Mouse (Mus musculus): ENCODE data around the gene Col4a4. TPM values are rescaled to one million over a fixed set of nuclear protein-coding genes. Genes with fewer than 3 reads are reported as not detected.

Gene Col4a4
- polyA plus RNA-seq, 1 experiment from 2014 or later: 0.13 TPM

DNA sequence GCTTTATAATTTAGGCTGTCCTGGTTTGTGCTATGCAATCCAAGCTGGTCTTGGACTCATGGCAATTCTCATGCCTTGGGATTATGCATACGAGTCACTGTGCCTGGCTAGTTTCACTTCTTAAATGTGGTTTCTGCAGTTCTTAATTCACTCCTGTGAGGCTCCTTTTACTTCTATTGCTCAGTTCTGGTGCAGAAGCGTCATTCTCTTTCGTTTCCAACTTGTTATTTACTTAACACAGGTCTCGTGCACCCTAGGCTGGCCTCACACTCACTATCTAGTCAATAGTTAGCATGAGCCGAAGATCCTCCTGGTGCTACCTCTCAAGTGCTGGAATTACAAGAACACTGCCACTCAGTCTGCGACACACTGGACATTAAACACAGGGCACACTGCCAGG, 117.8 kb downstream of the Col4a4 start:
- Histone ChIP-seq H3K27ac (no peak overlapping the region), H3K4me1 (no peaks in the 10 kb centered on the region), H3K27me3 (no peaks in the 10 kb centered on the region), H3K4me2 (no peak overlapping the region), H3K36me3 (no peaks in the 10 kb centered on the region), H3K9ac (no peak overlapping the region), H3K4me3 (no peak overlapping the region), H3K9me3 (no peaks in the 10 kb centered on the region)
- ATAC-seq (ENCODE audit: insufficient number of reproducible peaks, low FRiP score, low TSS enrichment, low read depth): no peak
- WGBS: 62% methylated on average over 6 of the region's 6 CpGs

DNA sequence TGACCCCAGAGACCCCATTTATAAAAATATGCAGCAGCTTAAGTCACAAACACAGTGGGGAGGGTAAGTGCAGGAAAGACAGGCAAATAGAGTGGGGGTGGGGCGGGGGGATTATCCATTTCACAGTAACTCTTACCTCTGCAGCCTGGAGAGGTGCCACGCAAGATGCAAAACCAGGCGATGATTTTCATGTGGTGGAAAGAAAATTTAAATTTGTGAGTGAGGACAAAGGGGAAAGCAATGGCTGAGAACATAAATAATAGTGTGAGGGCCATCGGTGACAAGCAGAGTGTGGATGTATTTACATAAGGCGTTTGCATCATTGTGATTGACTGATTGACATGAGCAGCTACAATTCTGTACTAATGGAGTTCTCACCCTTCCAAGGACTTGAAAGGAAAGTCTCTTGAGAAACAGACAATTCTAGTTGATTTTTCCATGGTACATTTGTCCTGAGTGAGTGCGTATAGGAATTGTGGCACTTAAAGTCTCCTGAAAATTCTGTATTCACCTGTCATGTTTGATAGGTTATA, 121.3 kb downstream of the Col4a4 start:
- no peak overlapping the region for H3K9ac ChIP-seq
- WGBS: 70% methylated on average over 6 of the region's 6 CpGs

DNA sequence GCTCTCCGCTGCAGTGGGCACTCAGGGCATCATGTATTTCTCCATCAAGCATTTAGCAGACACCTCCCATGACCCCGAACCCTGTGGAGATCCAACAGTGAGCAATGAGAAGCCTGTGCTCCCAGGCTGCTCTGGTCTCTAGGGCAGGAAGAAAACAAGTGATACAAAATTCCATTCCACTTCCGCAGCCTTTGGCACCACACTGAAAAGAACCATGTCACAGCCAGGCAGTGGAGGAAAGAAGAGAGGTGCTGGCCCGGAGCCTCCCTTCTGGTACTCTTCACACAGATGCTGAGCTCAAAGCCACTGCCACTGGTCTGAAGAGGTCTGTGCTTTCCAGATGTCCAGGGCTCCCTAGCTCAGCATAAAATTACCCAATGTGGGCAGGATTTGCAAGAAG, 125.6 kb downstream of the Col4a4 start:
- Histone ChIP-seq H3K4me3 (no peak overlapping the region), H3K36me3 (no peaks in the 10 kb centered on the region), H3K4me2 (no peak overlapping the region), H3K9ac (no peak overlapping the region), H3K27me3 (no peaks in the 10 kb centered on the region), H3K4me1 (no peaks in the 10 kb centered on the region), H3K9me3 (no peaks in the 10 kb centered on the region), H3K27ac (no peak overlapping the region)
- 70% methylated on average over 4 of the region's 4 CpGs for WGBS
- ATAC-seq (ENCODE audit: insufficient number of reproducible peaks, low FRiP score, low TSS enrichment, low read depth): no peak

More for the DNA sequence above, 121.3 kb downstream of the Col4a4 start:
- Histone ChIP-seq H3K27ac (no peak overlapping the region), H3K4me1 (no peaks in the 10 kb centered on the region), H3K4me2 (no peak overlapping the region), H3K36me3 (no peaks in the 10 kb centered on the region), H3K27me3 (no peaks in the 10 kb centered on the region), H3K9me3 (no peaks in the 10 kb centered on the region), H3K4me3 (no peak overlapping the region)
- ATAC-seq (ENCODE audit: insufficient number of reproducible peaks, low FRiP score, low TSS enrichment, low read depth): no peak

DNA sequence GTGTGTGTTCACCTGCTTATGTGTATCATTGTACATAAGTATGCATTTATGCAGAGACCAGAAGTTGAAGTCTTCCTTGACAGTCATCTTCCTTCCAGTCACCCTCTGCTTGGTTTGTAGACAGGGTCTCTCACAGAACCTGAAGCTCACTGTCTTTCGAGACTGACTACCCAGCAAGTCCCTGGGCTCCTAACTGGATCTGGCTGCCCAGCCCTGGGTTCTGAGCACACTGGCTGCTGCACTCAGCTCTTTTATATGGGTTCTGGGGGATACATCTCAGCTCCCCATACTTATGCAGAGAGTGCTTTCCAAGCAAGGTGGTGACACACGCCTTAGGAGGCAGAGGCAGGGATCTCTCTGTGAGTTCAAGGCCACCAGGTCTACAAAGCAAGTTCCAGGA, 126.7 kb downstream of the Col4a4 start:
- ATAC-seq (ENCODE audit: insufficient number of reproducible peaks, low FRiP score, low TSS enrichment, low read depth): no peak
- H3K4me2 ChIP-seq: no peak overlapping the region
- no peaks in the 10 kb centered on the region for H3K4me1 ChIP-seq
- no peak overlapping the region for H3K9ac ChIP-seq
- no peaks in the 10 kb centered on the region for H3K36me3 ChIP-seq
- H3K9me3 ChIP-seq: no peaks in the 10 kb centered on the region
- 0 out of 2 replicates have a peak, but pooled peaks cover 3% of the 10 kb centered on the region for H3K27me3 ChIP-seq
- 77% methylated on average over 2 of the region's 2 CpGs for WGBS
- H3K27ac ChIP-seq: no peak overlapping the region
- H3K4me3 ChIP-seq: no peak overlapping the region

DNA sequence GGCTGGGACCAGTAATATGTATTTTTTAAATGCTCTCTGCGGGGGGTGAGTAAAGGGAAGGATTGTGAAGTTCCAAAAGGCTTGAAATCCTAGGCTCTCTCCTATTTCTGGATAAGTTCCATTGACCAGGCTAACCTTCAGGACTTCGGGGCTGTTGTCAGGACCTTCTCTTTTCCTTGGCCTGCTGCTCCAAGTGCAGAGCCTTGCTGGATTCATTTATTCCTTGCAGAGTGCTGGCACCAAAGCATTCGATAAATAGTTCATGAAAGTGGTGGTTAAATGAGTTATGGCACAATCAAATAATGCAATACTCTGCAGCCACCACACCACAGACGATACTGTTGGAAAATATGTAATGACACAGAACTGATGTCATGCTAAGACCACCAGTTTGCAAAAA, 127.3 kb downstream of the Col4a4 start:
- ATAC-seq (ENCODE audit: insufficient number of reproducible peaks, low FRiP score, low TSS enrichment, low read depth): no peak
- Histone ChIP-seq H3K4me2 (no peak overlapping the region), H3K9me3 (no peaks in the 10 kb centered on the region), H3K27ac (no peak overlapping the region), H3K36me3 (no peaks in the 10 kb centered on the region), H3K4me1 (no peaks in the 10 kb centered on the region), H3K9ac (no peak overlapping the region), H3K4me3 (no peak overlapping the region), H3K27me3 (0 out of 2 replicates have a peak, but pooled peaks cover 4% of the 10 kb centered on the region)
- WGBS: 53% methylated on average over 4 of the region's 4 CpGs

DNA sequence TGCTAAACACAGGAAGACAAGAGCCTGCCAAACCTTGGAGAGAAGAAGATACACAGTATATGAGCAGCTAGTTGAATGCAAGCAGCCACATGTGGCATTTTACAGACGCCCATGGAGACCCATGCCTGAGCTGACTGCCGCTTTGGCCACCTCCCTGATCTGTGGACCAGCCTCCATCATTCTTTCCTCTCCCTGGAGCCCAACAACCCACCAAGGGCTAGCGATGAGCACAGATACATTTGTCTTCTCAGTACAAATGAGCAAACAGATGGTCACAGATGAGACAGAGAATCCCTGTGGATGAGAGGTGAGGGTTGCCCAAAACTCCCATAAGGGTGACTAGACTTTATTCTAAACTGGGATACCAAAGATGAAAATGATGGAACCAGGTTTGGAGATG, 132.6 kb downstream of the Col4a4 start:
- no peaks in the 10 kb centered on the region for H3K4me1 ChIP-seq
- ATAC-seq (ENCODE audit: insufficient number of reproducible peaks, low FRiP score, low TSS enrichment, low read depth): no peak
- no peak overlapping the region for H3K27ac ChIP-seq
- H3K4me3 ChIP-seq: no peak overlapping the region
- H3K27me3 ChIP-seq: peaks cover 12% of the 10 kb centered on the region; the same call in 1 of the 2 replicates
- H3K4me2 ChIP-seq: no peak overlapping the region
- H3K36me3 ChIP-seq: no peaks in the 10 kb centered on the region
- H3K9me3 ChIP-seq: no peaks in the 10 kb centered on the region
- H3K9ac ChIP-seq: no peak overlapping the region
- WGBS: 92% methylated on average over 3 of the region's 3 CpGs

DNA sequence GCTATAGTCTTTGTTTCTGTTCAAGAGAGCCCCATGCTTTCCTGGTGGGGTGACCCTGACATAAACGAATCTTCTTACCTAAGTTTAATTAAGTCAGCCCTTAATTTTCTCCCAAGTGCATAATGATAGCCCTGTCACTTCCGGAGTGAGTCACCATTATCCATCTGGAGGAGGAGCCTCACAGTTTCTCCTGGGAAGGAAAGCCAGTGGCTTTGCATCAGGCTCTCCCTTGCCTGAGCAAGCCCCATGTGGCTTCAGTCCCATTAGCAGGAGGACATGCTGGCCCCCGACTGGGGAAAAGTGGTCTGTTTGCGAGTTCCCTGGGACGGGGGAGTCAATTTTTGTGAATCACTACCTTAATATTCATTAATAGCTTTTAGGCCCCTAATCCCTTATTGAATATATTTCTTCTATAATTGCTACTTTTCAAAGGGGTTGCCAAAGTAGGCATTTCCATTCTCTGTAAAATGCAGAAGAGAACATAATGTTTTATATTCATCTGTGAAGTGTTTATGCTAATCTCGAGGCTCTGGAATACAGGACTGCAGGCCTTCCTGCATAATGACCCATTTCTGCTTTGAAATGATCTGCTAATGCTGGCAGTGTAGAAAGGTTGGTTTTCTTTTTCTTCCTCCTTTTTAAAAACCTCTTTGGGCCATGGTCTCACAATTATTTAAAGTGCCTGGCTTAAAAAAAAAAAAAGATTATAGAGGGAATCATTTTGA, 134.6 kb downstream of the Col4a4 start:
- Histone ChIP-seq H3K4me3 (no peak overlapping the region), H3K9me3 (no peaks in the 10 kb centered on the region), H3K27me3 (peaks cover 12% of the 10 kb centered on the region; the same call in 1 of the 2 replicates), H3K4me1 (0 out of 2 replicates have a peak, but pooled peaks cover 3% of the 10 kb centered on the region), H3K36me3 (no peaks in the 10 kb centered on the region), H3K27ac (no peak overlapping the region), H3K4me2 (no peak overlapping the region), H3K9ac (no peak overlapping the region)
- 25% methylated on average over 6 of the region's 6 CpGs for WGBS
- ATAC-seq (ENCODE audit: insufficient number of reproducible peaks, low FRiP score, low TSS enrichment, low read depth): no peak

DNA sequence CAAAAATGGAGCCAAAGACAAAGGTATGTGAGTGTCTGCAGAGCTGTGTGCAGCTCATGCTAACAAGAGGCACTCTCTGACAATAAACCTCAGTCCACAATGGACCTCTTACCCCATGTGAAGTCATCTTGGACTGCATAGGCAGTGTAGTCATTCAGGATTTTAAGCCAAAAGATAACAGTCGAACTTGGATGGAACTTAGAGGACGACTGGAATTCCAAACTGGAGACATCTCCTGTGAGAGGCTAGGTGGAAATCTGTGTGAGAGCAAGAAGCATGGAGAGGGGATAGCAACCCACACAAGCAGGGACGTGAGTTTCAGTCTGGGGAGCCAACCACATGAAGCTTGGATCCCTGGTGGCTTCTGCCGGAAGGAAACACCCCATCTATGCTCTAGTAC, 136.8 kb downstream of the Col4a4 start:
- H3K4me1 ChIP-seq: 0 out of 2 replicates have a peak, but pooled peaks cover 3% of the 10 kb centered on the region
- 84% methylated on average over 4 of the region's 4 CpGs for WGBS
- H3K9me3 ChIP-seq: no peaks in the 10 kb centered on the region
- H3K4me2 ChIP-seq: no peak overlapping the region
- no peaks in the 10 kb centered on the region for H3K36me3 ChIP-seq
- H3K9ac ChIP-seq: no peak overlapping the region
- H3K4me3 ChIP-seq: no peak overlapping the region
- peaks cover 9% of the 10 kb centered on the region; the same call in 1 of the 2 replicates for H3K27me3 ChIP-seq
- ATAC-seq (ENCODE audit: insufficient number of reproducible peaks, low FRiP score, low TSS enrichment, low read depth): no peak
- H3K27ac ChIP-seq: no peak overlapping the region

DNA sequence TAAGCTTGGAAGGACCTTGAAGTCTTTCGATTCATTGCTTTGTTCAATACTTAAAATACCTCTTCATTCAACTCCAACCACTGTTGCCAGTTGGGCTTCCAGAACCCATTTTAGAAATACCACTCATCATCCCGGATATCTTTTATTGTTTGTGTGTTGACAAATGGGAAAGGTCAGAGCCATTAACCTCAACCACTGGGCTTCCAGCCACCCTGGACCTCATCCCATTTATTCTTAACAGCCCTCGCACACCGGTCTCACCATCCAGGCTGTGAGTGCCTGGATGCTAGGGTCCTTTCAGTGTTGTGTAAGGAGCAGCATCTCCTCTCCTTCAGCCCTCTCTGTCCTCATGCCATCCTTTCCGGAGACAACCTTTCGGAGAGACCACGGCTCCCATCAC, 140.6 kb downstream of the Col4a4 start:
- no peak for ATAC-seq (ENCODE audit: insufficient number of reproducible peaks, low FRiP score, low TSS enrichment, low read depth)
- WGBS: 79% methylated on average over 7 of the region's 7 CpGs
- Histone ChIP-seq H3K27ac (no peak overlapping the region), H3K9ac (no peak overlapping the region), H3K4me1 (0 out of 2 replicates have a peak, but pooled peaks cover 3% of the 10 kb centered on the region), H3K4me3 (no peak overlapping the region), H3K36me3 (no peaks in the 10 kb centered on the region), H3K4me2 (no peak overlapping the region), H3K9me3 (no peaks in the 10 kb centered on the region), H3K27me3 (no peaks in the 10 kb centered on the region)

DNA sequence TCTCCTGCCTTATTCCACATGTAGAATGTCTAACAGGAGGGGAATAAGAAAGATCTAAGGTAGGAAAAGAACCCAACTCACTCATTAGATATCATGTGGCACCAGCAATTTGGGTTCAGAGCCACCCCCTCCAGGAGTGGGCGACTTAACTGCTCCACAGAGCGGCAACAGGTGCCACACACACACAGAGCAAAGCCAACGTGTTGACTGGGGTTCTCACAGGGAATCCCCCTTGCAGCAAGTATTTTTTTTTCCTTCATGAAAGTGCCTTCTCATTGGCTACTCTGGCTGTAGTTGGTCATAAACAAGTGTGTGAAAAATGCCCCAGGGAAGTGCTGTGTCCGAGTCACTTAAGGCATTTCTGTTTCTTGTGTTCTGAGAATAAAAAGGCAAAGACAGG, 143.1 kb downstream of the Col4a4 start:
- H3K27ac ChIP-seq: no peak overlapping the region
- H3K9me3 ChIP-seq: no peaks in the 10 kb centered on the region
- 0 out of 2 replicates have a peak, but pooled peaks cover 3% of the 10 kb centered on the region for H3K4me1 ChIP-seq
- ATAC-seq (ENCODE audit: insufficient number of reproducible peaks, low FRiP score, low TSS enrichment, low read depth): no peak
- H3K9ac ChIP-seq: no peak overlapping the region
- 35% methylated on average over 4 of the region's 4 CpGs for WGBS
- no peak overlapping the region for H3K4me2 ChIP-seq
- H3K4me3 ChIP-seq: no peak overlapping the region
- no peaks in the 10 kb centered on the region for H3K36me3 ChIP-seq
- no peaks in the 10 kb centered on the region for H3K27me3 ChIP-seq

DNA sequence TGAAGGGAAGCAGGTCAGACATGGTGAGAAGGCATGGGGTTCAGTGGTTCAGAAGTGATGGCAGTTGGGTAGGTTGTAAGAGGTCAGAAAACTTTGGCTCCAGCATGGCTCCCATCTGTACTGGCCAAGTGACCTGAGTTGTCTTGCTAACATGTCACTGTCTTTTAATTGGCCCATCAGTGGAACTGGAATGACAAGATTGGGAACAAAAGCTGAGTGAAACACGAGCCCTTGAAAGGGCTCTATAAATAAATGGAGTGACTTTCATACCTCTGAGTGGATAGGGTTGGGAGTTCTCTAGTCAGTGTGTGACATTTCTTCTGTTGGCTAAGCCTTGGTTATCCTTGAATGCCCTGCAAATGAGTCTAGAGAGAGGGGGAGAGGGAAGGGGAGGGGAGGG, 146.5 kb downstream of the Col4a4 start:
- 69% methylated on average over 1 of the region's 1 CpGs for WGBS
- no peak overlapping the region for H3K9ac ChIP-seq
- no peak for ATAC-seq (ENCODE audit: insufficient number of reproducible peaks, low FRiP score, low TSS enrichment, low read depth)

DNA sequence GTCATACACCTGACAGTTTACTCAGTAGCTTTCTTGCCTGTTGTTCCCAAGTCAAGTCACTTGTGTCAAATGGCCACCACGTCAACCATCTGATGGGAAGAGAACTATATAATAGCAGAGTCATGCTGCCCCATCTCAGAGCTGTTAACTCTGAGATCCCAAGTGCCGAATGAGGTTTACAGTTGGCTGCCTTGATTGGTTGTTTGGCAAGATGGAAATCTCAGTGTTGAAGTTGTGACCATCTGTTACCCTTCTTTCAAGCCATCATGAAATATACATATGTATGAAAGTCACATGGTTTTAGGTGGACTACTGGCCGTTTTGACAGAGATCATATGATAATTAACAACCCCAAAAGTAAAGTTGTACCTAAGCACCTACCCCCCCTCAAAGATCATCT, 149.4 kb downstream of the Col4a4 start:
- WGBS: 83% methylated on average over 3 of the region's 3 CpGs
- ATAC-seq (ENCODE audit: insufficient number of reproducible peaks, low FRiP score, low TSS enrichment, low read depth): no peak

More for the DNA sequence above, 146.5 kb downstream of the Col4a4 start:
- no peaks in the 10 kb centered on the region for H3K9me3 ChIP-seq
- no peak overlapping the region for H3K4me2 ChIP-seq
- H3K4me3 ChIP-seq: no peak overlapping the region
- H3K4me1 ChIP-seq: no peaks in the 10 kb centered on the region
- H3K36me3 ChIP-seq: no peaks in the 10 kb centered on the region
- H3K27ac ChIP-seq: no peak overlapping the region
- H3K27me3 ChIP-seq: no peaks in the 10 kb centered on the region

More for the DNA sequence above, 149.4 kb downstream of the Col4a4 start:
- Histone ChIP-seq H3K27me3 (no peaks in the 10 kb centered on the region), H3K27ac (no peak overlapping the region), H3K4me3 (no peak overlapping the region), H3K4me1 (peaks cover 6% of the 10 kb centered on the region; the same call in 1 of the 2 replicates), H3K9me3 (no peaks in the 10 kb centered on the region), H3K4me2 (no peak overlapping the region), H3K36me3 (no peaks in the 10 kb centered on the region), H3K9ac (no peak overlapping the region)
